Mouse (Mus musculus) hindbrain, embryonic 11.5 days (tissue): Measurements from ENCODE around the gene Gm20388. TPM values are rescaled to one million over a fixed set of nuclear protein-coding genes. Genes with fewer than 3 reads are reported as not detected.

Experiments
- ATAC-seq: fragments of 200-750 bp; cut with Nextera tagmentation; 2 replicates; pipeline ENCODE4 v1.8.0; 2017; ENCODE audit warnings: mild to moderate bottlenecking, moderate TSS enrichment, moderate library complexity; ENCODE audit not compliant: low FRiP score
- DNase-seq: peaks from one replicate; pipeline ENCODE4 v3.0.0-alpha.2; 2015; ENCODE audit warnings: low spot score
- H3K27ac ChIP-seq: fragments of 300-500 bp; sonication (generic); 2 replicates; pipeline ENCODE4 v1.5.1; 2014; ENCODE audit warnings: mild to moderate bottlenecking, low read depth, low read length
- H3K27me3 ChIP-seq: fragments of 300-500 bp; sonication (generic); 2 replicates; pipeline ENCODE4 v1.6.1; 2014; ENCODE audit warnings: mild to moderate bottlenecking, low read length, moderate library complexity, mixed read lengths; ENCODE audit not compliant: control insufficient read depth, insufficient read depth
- H3K36me3 ChIP-seq: fragments of 300-500 bp; sonication (generic); 2 replicates; pipeline ENCODE4 v1.6.1; 2014; ENCODE audit warnings: mild to moderate bottlenecking, low read length, moderate library complexity, mixed read lengths; ENCODE audit not compliant: control insufficient read depth, insufficient read depth
- H3K4me1 ChIP-seq: fragments of 300-500 bp; sonication (generic); replicated peaks from 2 replicates; pipeline ENCODE4 v1.6.1; 2014; ENCODE audit warnings: low read length, mixed read lengths; ENCODE audit not compliant: control insufficient read depth, insufficient read depth
- H3K4me2 ChIP-seq: fragments of 300-500 bp; sonication (generic); replicated peaks from 2 replicates; pipeline ENCODE4 v1.6.1; 2014; ENCODE audit warnings: mild to moderate bottlenecking, low read depth, low read length
- H3K4me3 ChIP-seq: fragments of 300-500 bp; sonication (generic); 2 replicates; pipeline ENCODE4 v1.5.1; 2014; ENCODE audit warnings: low read depth, low read length
- H3K9ac ChIP-seq: fragments of 300-500 bp; sonication (generic); 2 replicates; pipeline ENCODE4 v1.6.1; 2014; ENCODE audit warnings: low read depth, low read length
- H3K9me3 ChIP-seq: fragments of 300-500 bp; sonication (generic); 2 replicates; pipeline ENCODE4 v1.6.1; 2016; ENCODE audit warnings: low read length; ENCODE audit not compliant: control insufficient read depth
- WGBS: fragments of 180-500 bp; shearing (Covaris S2); extraction: QIAGEN DNeasy Blood & Tissue Kit; methylation state at CpG from one replicate; pipeline ENCODE4 v1.1.7; 2014; 5-methylcytosine and 5-hydroxymethylcytosine counted together
- polyA plus RNA-seq: library from polyadenylated mRNA; unstranded; fragments of >200 nt; fragmentation: Nextera tagmentation; extraction: Ambion mirVana; gene quantifications from 2 replicates; pipeline ENCODE4 v1.2.1, GENCODE M21; 2014

Gene Gm20388
- polyA plus RNA-seq, 1 experiment from 2014 or later = 11.8 TPM

DNA sequence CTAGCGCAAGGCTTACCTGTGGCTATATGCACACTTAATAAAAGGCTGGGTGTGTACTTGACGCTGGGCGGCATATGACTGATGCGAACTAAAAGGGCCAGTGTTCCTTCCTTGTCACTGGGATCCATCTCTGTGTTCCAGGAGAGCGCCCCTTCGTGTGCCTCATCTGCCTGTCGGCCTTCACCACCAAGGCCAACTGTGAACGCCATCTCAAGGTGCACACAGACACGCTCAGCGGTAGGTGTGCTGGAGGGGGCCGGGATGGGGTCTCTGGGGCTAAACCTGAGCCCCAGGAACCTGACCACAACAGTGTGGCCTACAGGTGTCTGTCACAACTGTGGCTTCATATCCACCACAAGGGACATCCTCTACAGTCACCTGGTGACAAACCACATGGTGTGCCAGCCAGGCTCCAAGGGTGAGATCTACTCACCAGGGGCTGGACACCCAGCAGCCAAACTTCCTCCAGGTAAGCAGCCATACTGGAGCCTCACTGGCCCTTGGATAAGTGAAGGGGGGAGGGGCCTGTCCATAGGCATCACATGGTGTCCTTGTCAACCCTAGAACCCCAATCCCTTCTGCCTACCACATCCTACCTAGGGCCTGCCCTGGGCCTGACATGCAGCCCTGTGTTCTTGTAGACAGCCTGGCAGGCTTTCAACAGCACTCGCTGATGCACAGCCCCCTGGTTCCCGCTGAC, 2424.3 kb downstream of the Gm20388 start:
- Histone ChIP-seq H3K27me3 (peaks cover 51% of the 10 kb centered on the region), H3K4me2 (no peak overlapping the region), H3K4me3 (no peak overlapping the region), H3K36me3 (no peaks in the 10 kb centered on the region), H3K9me3 (no peaks in the 10 kb centered on the region), H3K9ac (no peak overlapping the region), H3K27ac (no peak overlapping the region), H3K4me1 (peaks cover 7% of the 10 kb centered on the region; the same call in 1 of the 2 replicates)
- WGBS = 81% methylated on average over 13 of the region's 13 CpGs
- DNase-seq (no peak), ATAC-seq (no peak)

GRCm38 (mm10) chr8:122335638-122336250, 2425.1 kb downstream of the Gm20388 start:
- Histone ChIP-seq H3K4me1 (peaks cover 7% of the 10 kb centered on the region; the same call in 1 of the 2 replicates), H3K36me3 (no peaks in the 10 kb centered on the region), H3K4me2 (peak overlapping the region; percentile 95), H3K27ac (no peak overlapping the region), H3K4me3 (peak overlapping the region; percentile 50), H3K9ac (peak overlapping the region; percentile 52), H3K27me3 (peaks cover 51% of the 10 kb centered on the region), H3K9me3 (no peaks in the 10 kb centered on the region)
- WGBS = 8% methylated on average over 52 of the region's 57 CpGs
- 0 out of 2 replicates have a peak, but pooled peaks have one; percentile 11 for ATAC-seq
- no peak for DNase-seq

DNA sequence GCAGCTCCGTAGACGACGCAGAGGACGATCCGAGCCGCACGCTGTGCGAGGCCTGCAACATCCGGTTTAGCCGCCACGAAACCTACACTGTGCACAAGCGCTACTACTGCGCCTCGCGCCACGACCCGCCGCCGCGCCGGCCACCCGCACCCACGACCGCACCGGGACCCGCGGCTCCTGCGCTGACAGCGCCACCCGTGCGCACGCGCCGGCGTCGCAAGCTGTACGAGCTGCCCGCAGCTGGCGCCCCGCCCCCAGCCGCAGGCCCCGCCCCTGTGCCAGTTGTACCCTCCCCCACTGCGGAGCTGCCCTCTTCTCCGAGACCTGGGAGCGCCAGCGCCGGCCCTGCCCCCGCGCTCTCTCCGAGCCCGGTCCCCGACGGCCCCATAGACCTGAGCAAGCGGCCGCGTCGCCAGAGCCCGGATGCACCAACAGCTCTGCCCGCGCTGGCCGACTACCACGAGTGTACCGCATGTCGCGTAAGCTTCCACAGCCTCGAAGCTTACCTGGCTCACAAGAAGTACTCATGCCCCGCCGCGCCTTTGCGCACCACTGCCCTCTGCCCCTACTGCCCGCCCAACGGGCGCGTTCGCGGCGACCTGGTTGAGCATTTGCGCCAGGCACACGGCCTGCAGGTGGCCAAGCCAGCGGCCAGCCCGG, 2425.7 kb downstream of the Gm20388 start:
- Histone ChIP-seq H3K9ac (peak overlapping the region; percentile 52), H3K9me3 (no peaks in the 10 kb centered on the region), H3K4me3 (peak overlapping the region; percentile 50), H3K4me2 (peak overlapping the region; percentile 95), H3K36me3 (no peaks in the 10 kb centered on the region), H3K27me3 (peaks cover 51% of the 10 kb centered on the region), H3K4me1 (0 out of 2 replicates have a peak, but pooled peaks cover 7% of the 10 kb centered on the region), H3K27ac (no peak overlapping the region)
- DNase-seq (peak; percentile 80), ATAC-seq (peak; percentile 72)
- WGBS = 2% methylated on average over 59 of the region's 81 CpGs

- H3K9me3 ChIP-seq = no peaks in the 10 kb centered on the region
- DNase-seq (no peak), ATAC-seq (no peak)
- no peak overlapping the region for H3K9ac ChIP-seq
- no peak overlapping the region for H3K4me3 ChIP-seq
- peaks cover 60% of the 10 kb centered on the region for H3K27me3 ChIP-seq
- 45% methylated on average over 6 of the region's 6 CpGs for WGBS
- H3K36me3 ChIP-seq = no peaks in the 10 kb centered on the region
- H3K27ac ChIP-seq = no peak overlapping the region
- no peak overlapping the region for H3K4me2 ChIP-seq
- H3K4me1 ChIP-seq = 0 out of 2 replicates have a peak, but pooled peaks cover 11% of the 10 kb centered on the region
These were observed 2428.2 kb downstream of the Gm20388 start for GRCm38 (mm10) chr8:122338852-122339251.

DNA sequence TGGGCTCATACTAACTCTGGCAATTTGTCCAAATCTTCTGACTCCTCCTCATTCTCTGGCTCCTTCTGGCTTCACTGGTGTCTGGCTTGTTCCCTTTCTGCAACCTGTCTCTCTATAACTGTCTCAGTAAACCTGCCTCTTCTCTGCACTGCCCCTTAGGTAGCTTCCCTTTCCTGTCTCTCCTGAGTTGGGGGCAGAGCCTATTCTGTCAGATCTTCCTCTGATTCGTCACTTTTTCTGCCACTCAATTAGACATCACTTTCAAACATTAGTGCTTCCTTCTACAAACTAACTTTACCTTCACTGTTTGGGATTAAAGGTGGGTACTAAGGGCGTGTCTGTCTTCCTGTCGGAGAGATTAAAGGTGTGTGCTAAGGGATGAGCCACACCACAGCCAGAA, 2430.1 kb downstream of the Gm20388 start:
- Histone ChIP-seq H3K27me3 (peaks cover 47% of the 10 kb centered on the region), H3K4me1 (0 out of 2 replicates have a peak, but pooled peaks cover 10% of the 10 kb centered on the region), H3K9me3 (no peaks in the 10 kb centered on the region), H3K9ac (no peak overlapping the region), H3K4me3 (no peak overlapping the region), H3K27ac (no peak overlapping the region), H3K36me3 (no peaks in the 10 kb centered on the region), H3K4me2 (no peak overlapping the region)
- no peak for DNase-seq
- ATAC-seq = no peak
- WGBS = 85% methylated on average over 3 of the region's 3 CpGs

DNA sequence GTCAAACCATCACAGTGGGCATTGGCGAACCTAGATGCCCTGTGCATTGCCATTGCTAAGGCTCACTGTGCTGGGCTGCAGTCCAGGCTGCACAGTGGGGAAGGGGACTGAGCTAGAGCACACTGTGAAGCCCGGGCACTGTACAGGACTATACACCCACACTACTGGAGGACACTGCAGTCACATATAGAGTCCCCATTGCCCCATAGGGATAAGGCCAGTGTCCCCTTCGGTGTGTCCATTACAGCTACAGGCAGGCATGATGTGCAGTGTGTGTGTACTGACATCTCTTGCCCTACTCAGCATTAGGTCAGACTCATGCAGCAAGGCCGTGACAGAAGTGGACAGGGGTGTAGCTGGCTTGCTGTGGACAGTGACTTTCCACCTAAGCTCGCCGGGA, 2431.1 kb downstream of the Gm20388 start:
- Histone ChIP-seq H3K9me3 (no peaks in the 10 kb centered on the region), H3K27ac (no peak overlapping the region), H3K4me3 (no peak overlapping the region), H3K4me1 (0 out of 2 replicates have a peak, but pooled peaks cover 4% of the 10 kb centered on the region), H3K4me2 (no peak overlapping the region), H3K9ac (no peak overlapping the region), H3K36me3 (no peaks in the 10 kb centered on the region), H3K27me3 (peaks cover 37% of the 10 kb centered on the region)
- 84% methylated on average over 6 of the region's 6 CpGs for WGBS
- no peak for ATAC-seq
- DNase-seq = no peak

GRCm38 (mm10) chr8:122342362-122342761, 2431.7 kb downstream of the Gm20388 start:
- ATAC-seq (no peak), DNase-seq (no peak)
- no peak overlapping the region for H3K27ac ChIP-seq
- H3K4me1 ChIP-seq = 0 out of 2 replicates have a peak, but pooled peaks cover 4% of the 10 kb centered on the region
- H3K9ac ChIP-seq = no peak overlapping the region
- no peak overlapping the region for H3K4me2 ChIP-seq
- no peaks in the 10 kb centered on the region for H3K36me3 ChIP-seq
- H3K27me3 ChIP-seq = peaks cover 31% of the 10 kb centered on the region
- 64% methylated on average over 5 of the region's 5 CpGs for WGBS
- H3K4me3 ChIP-seq = no peak overlapping the region
- no peaks in the 10 kb centered on the region for H3K9me3 ChIP-seq

DNA sequence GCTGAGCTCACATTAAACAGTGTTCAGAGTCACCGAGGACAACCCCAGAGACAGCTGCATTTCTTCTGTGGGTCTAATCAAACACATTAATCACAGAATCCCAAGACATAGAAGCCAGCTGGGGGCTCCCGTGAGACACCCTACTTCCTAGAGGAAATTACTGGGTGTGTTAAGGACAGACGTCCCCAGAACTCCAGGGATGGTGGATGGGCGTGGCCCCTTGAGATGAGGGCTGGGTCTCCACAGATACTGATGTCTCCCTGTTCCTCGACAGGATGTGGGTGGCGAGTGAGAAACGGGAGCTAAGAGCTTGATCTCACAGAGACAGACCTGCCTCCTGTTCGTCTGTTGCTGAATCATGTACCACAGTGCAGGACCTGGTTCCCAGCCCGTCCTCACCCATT, 2432.2 kb downstream of the Gm20388 start:
- peaks cover 27% of the 10 kb centered on the region for H3K27me3 ChIP-seq
- H3K4me1 ChIP-seq = 0 out of 2 replicates have a peak, but pooled peaks cover 4% of the 10 kb centered on the region
- ATAC-seq = peak; percentile 30; the same call in 1 of the 2 replicates
- H3K36me3 ChIP-seq = no peaks in the 10 kb centered on the region
- DNase-seq = peak; percentile 45
- H3K27ac ChIP-seq = no peak overlapping the region
- H3K4me3 ChIP-seq = no peak overlapping the region
- H3K9me3 ChIP-seq = no peaks in the 10 kb centered on the region
- 0 out of 2 replicates have a peak overlapping the region, but pooled peaks have one; percentile 21 for H3K4me2 ChIP-seq
- H3K9ac ChIP-seq = no peak overlapping the region
- WGBS = 5% methylated on average over 9 of the region's 9 CpGs
